Mouse (Mus musculus): Measurements from ENCODE around the gene Iyd. TPM values are rescaled to one million over a fixed set of nuclear protein-coding genes. Genes with fewer than 3 reads are reported as not detected.

The Iyd gene
- polyA plus RNA-seq, 1 experiment from 2014 or later = 0.27 TPM

DNA sequence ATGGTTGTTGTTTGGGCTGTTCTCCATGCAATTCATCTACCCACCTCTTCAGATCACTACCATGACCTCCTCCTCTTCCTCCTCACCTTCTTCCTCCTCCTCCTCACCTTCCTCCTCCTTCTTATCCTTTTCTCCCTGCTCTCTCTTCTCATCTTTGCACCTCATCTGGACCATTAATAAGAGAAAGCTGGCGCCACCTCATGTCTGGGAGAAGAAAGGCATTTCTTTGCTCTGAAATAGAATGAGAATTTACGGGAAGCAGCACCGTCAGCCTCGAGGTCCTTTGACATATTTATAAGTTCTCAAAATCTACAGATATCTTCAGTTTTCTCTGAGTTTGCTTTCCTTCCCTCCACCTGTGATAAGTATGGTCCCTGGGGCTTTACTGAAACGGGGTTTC lies 15.1 kb downstream of the Iyd start:
- H3K9ac ChIP-seq = no peak overlapping the region
- no peaks in the 10 kb centered on the region for H3K9me3 ChIP-seq
- 53% methylated on average over 5 of the region's 5 CpGs for WGBS
- no peak overlapping the region for H3K4me3 ChIP-seq
- no peak for ATAC-seq (ENCODE audit: extremely low read depth, insufficient number of reproducible peaks, low FRiP score, low TSS enrichment)
- no peaks in the 10 kb centered on the region for H3K4me1 ChIP-seq
- no peak overlapping the region for H3K27ac ChIP-seq (replicated peaks)
- no peak overlapping the region for H3K4me2 ChIP-seq
- H3K36me3 ChIP-seq = no peaks in the 10 kb centered on the region
- H3K27me3 ChIP-seq (replicated peaks) = no peaks in the 10 kb centered on the region

DNA sequence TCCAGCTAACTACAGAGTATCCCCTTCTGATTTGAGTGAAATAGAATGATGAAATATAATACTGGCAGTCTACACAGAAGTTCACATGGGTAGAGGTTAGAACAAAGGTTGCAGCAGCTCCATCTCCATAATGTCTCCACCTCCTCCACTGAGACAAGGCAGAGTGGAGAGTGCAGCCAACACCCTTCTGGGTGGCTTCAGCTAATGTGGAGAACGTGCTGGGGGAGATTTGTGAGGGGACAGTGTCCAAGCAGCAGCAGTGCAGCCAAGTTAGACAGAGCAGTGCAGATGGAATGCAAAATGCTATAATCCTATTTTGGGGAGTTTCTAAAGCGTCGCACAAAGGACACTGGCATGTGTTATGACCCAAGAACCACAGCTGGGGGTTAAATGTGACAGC lies 16.5 kb downstream of the Iyd start:
- Histone ChIP-seq H3K27me3 (replicated peaks) (no peaks in the 10 kb centered on the region), H3K4me3 (no peak overlapping the region), H3K9ac (no peak overlapping the region), H3K9me3 (no peaks in the 10 kb centered on the region), H3K36me3 (no peaks in the 10 kb centered on the region), H3K27ac (replicated peaks) (no peak overlapping the region), H3K4me1 (no peaks in the 10 kb centered on the region), H3K4me2 (no peak overlapping the region)
- ATAC-seq (ENCODE audit: extremely low read depth, insufficient number of reproducible peaks, low FRiP score, low TSS enrichment) = no peak
- WGBS = 62% methylated on average over 3 of the region's 3 CpGs

DNA sequence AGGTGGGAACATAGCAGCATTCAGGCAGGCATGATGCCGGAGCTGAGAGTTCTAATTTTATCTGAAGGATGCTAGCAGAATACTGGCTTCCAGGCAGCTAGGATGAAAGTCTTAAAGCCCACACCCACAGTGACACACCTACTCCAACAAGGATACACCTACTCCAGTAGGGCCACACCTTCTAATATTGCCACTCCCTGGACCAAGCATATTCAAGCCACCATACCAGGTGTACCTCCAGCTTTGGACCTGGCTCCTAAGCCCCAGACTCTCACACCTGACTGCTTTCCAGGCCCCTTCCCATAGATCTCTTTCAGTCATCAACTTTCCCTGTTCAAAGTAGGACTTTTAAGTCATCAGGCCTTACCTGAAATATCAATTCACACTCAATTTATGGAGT lies 19.1 kb downstream of the Iyd start:
- WGBS = 77% methylated on average over 1 of the region's 1 CpGs
- H3K9me3 ChIP-seq = no peaks in the 10 kb centered on the region
- ATAC-seq (ENCODE audit: extremely low read depth, insufficient number of reproducible peaks, low FRiP score, low TSS enrichment) = no peak
- H3K4me1 ChIP-seq = peaks cover 9% of the 10 kb centered on the region
- no peak overlapping the region for H3K4me3 ChIP-seq
- no peaks in the 10 kb centered on the region for H3K27me3 ChIP-seq (replicated peaks)
- no peak overlapping the region for H3K4me2 ChIP-seq
- no peak overlapping the region for H3K27ac ChIP-seq (replicated peaks)
- no peaks in the 10 kb centered on the region for H3K36me3 ChIP-seq
- H3K9ac ChIP-seq = no peak overlapping the region

DNA sequence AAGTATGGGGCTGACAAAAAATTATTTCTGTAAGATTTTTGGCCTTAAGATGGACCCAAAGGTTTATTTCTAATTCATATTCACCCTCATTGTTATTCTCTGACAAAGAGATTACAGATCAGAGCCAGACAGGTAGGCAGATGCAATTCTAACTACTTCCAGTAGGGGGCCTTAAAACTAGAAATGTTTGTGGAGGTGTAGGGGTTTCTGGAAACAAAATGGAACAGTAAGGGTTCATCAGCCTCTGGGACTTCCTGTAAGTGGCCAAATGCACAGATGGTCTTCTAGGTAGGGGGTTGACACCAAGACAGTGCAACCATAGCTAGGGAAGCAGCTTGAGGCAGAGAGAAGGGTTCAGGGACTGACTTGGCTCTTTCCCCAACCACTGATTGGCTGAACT lies 22.1 kb downstream of the Iyd start:
- Histone ChIP-seq H3K36me3 (no peaks in the 10 kb centered on the region), H3K27me3 (replicated peaks) (no peaks in the 10 kb centered on the region), H3K4me1 (peaks cover 12% of the 10 kb centered on the region), H3K9me3 (no peaks in the 10 kb centered on the region), H3K4me2 (no peak overlapping the region), H3K9ac (no peak overlapping the region), H3K4me3 (no peak overlapping the region), H3K27ac (replicated peaks) (no peak overlapping the region)
- no peak for ATAC-seq (ENCODE audit: extremely low read depth, insufficient number of reproducible peaks, low FRiP score, low TSS enrichment)

DNA sequence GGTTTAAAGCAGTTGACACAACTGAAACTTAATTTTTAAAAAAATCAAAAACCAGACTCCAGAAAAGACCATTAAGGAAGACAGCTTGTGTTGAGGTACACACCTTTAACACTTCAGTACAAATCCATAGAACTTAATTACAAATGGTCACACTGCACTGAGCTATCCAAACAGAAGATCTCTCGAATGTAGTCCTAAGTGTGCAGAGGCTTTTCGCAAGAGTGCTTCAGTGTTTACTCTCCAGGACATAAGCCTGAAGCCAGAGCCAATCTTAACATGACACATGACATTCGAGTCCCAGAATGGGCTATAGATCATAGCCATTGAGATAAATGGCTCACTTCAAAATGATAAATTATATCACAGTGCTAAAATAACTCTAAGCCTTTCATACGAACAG lies 25.1 kb downstream of the Iyd start:
- Histone ChIP-seq H3K4me3 (no peak overlapping the region), H3K4me2 (no peak overlapping the region), H3K36me3 (no peaks in the 10 kb centered on the region), H3K9me3 (no peaks in the 10 kb centered on the region), H3K27me3 (replicated peaks) (no peaks in the 10 kb centered on the region), H3K4me1 (peaks cover 12% of the 10 kb centered on the region), H3K9ac (no peak overlapping the region), H3K27ac (replicated peaks) (no peak overlapping the region)
- no peak for ATAC-seq (ENCODE audit: extremely low read depth, insufficient number of reproducible peaks, low FRiP score, low TSS enrichment)
- 57% methylated on average over 4 of the region's 4 CpGs for WGBS

DNA sequence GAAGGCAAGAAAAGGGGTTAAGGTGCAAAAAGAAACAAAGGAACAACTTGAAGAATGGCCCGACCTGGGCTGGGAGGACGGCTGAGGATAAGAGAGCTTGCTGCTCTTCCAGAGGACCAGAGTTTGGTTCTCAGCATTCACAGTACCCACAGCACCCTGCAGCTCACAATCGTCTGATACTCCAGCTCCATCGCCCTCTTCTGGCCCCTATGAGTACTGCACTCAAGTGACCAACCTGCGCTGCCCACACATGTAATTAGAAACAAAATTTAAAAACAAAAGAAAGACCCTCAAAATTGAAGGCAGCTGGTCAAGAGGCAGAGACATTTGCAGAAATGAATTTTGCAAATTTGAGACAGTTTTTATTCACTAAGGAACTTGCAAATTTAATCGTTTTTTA lies 27.8 kb downstream of the Iyd start:
- ATAC-seq (ENCODE audit: extremely low read depth, insufficient number of reproducible peaks, low FRiP score, low TSS enrichment) = no peak
- H3K36me3 ChIP-seq = no peaks in the 10 kb centered on the region
- 66% methylated on average over 6 of the region's 6 CpGs for WGBS

DNA sequence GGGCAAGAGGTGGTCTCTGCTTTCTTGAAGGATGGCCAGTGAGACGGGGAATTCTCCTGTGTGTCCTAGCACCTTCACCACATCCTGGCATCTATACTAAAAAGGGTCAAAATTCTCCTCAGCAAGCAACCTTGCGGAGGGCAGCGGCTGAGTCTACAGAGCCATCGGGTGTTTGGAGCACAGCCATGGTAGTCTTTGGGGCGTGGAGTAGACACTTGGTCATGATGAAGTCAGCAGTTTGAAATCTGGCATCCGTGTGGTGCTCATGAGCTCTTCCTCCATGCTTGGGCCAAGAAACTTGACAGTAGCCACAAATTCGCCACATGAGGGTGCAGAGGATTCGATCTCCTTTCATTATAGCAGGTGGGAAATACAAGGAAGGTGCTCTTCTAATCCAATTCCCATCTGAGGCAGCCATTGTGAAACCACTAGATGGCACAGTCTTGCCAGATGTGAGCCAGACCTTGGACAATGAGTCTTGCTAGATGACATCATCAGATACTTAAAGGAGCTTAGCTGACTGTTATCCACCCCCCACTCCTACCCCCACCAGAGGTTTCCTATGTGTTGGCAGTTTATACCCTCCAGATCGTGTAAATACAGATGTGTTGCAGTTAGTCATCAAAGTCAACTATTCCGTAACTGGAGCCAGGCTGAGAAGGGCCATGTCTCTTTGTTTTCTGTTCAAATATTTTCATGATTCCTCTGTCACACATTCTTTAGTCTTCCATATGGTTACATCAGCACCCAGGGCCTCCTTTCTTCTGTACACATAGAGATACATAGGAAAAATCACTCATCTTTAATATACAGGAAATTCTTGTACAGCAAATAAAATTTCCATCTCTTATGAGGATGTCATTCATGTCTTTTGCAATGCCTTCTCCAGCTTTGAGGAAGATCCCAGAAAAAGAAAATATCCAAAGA lies 32.9 kb downstream of the Iyd start:
- Histone ChIP-seq H3K27ac (replicated peaks) (no peak overlapping the region), H3K4me1 (no peaks in the 10 kb centered on the region), H3K4me3 (no peak overlapping the region), H3K36me3 (no peaks in the 10 kb centered on the region), H3K9me3 (no peaks in the 10 kb centered on the region), H3K9ac (no peak overlapping the region), H3K27me3 (replicated peaks) (no peaks in the 10 kb centered on the region), H3K4me2 (no peak overlapping the region)
- peak; percentile 31; the same call in 1 of the 2 replicates for ATAC-seq (ENCODE audit: extremely low read depth, insufficient number of reproducible peaks, low FRiP score, low TSS enrichment)
- WGBS = 55% methylated on average over 10 of the region's 10 CpGs

More for the DNA sequence above, 27.8 kb downstream of the Iyd start:
- H3K27me3 ChIP-seq (replicated peaks) = no peaks in the 10 kb centered on the region
- H3K9me3 ChIP-seq = no peaks in the 10 kb centered on the region
- H3K4me2 ChIP-seq = no peak overlapping the region
- peaks cover 12% of the 10 kb centered on the region for H3K4me1 ChIP-seq
- H3K27ac ChIP-seq (replicated peaks) = no peak overlapping the region
- no peak overlapping the region for H3K9ac ChIP-seq
- no peak overlapping the region for H3K4me3 ChIP-seq

DNA sequence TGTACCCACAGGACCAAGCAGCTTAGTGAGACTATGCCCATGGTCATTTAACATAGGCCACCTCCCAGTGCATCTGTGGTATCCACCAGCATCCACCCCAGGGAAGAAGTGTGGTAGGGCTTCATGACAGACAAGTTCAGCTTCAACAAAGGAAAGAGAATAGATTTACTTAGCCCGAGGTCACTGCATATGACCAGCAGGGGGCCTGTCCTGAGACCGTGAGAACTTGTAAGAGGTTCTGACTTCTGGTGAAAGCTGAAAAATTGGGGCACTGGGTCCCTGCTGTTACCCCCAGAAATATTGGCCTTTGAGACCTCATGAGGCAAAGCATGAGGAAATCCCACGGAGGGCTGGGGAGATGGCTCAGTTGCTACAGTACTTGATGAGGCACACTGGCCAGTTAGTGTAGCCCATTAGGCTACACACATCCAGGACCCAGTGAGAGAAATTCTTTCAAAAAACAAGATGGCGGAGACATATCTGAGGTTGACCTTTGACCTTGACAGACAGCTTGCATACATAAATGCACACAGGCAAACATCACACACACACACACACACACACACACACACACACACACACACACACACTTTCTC lies 34.0 kb downstream of the Iyd start:
- no peaks in the 10 kb centered on the region for H3K4me1 ChIP-seq
- H3K27me3 ChIP-seq (replicated peaks) = no peaks in the 10 kb centered on the region
- WGBS = 78% methylated on average over 4 of the region's 4 CpGs
- ATAC-seq (ENCODE audit: extremely low read depth, insufficient number of reproducible peaks, low FRiP score, low TSS enrichment) = no peak
- H3K4me3 ChIP-seq = no peak overlapping the region
- H3K9me3 ChIP-seq = no peaks in the 10 kb centered on the region
- H3K9ac ChIP-seq = no peak overlapping the region
- no peaks in the 10 kb centered on the region for H3K36me3 ChIP-seq
- H3K27ac ChIP-seq (replicated peaks) = no peak overlapping the region
- no peak overlapping the region for H3K4me2 ChIP-seq

DNA sequence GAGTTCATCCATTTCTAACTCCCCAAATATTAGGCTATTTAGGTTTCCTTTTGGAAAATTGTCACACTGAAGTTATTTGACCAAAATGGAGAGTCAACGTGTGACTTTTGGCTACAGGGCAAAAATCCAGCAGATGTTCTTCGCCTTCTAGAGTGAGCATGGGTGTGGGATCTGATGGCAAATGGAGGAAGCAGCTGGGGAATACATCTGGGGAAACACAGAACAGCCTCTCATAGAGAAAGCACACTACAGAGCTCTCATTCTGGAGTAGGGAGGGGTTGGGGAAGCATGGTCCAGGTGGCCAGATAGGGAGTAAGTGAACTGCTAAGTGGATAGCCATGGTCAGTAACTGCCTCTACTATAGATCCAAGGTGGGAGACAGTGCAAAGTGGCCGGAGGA lies 50.6 kb downstream of the Iyd start:
- no peaks in the 10 kb centered on the region for H3K36me3 ChIP-seq
- H3K9me3 ChIP-seq = no peaks in the 10 kb centered on the region
- no peak overlapping the region for H3K27ac ChIP-seq (replicated peaks)
- H3K4me1 ChIP-seq = no peaks in the 10 kb centered on the region; the same call in 1 of the 2 replicates
- no peak overlapping the region for H3K9ac ChIP-seq
- no peak for ATAC-seq (ENCODE audit: extremely low read depth, insufficient number of reproducible peaks, low FRiP score, low TSS enrichment)
- no peaks in the 10 kb centered on the region for H3K27me3 ChIP-seq (replicated peaks)
- H3K4me3 ChIP-seq = no peak overlapping the region
- 71% methylated on average over 3 of the region's 3 CpGs for WGBS
- H3K4me2 ChIP-seq = no peak overlapping the region

DNA sequence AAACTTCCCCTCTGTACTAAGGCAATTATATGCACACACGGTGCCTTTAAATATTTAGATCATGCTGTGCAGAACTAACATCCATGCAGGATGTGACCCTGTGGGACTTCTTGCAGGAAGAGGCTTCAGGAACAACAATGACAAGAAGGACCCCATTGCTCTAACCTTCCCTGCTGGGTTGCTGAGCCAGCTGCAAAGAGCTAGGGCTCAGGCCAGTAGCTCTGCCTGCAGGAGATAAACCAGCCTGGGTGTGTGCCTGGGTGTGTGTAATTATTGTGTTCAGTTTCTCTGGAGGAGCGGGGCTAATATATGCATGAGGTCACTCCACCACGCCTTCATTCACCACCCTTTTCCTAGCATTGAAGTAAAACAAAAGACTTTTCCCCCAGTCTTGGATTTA lies 51.8 kb downstream of the Iyd start:
- H3K9me3 ChIP-seq = no peaks in the 10 kb centered on the region
- no peaks in the 10 kb centered on the region; the same call in 1 of the 2 replicates for H3K4me1 ChIP-seq
- H3K36me3 ChIP-seq = no peaks in the 10 kb centered on the region
- H3K9ac ChIP-seq = no peak overlapping the region
- WGBS = 52% methylated on average over 3 of the region's 3 CpGs
- H3K4me2 ChIP-seq = no peak overlapping the region
- no peak overlapping the region for H3K4me3 ChIP-seq
- H3K27ac ChIP-seq (replicated peaks) = peak overlapping the region; percentile 41; the same call in 1 of the 2 replicates
- H3K27me3 ChIP-seq (replicated peaks) = no peaks in the 10 kb centered on the region
- no peak for ATAC-seq (ENCODE audit: extremely low read depth, insufficient number of reproducible peaks, low FRiP score, low TSS enrichment)

DNA sequence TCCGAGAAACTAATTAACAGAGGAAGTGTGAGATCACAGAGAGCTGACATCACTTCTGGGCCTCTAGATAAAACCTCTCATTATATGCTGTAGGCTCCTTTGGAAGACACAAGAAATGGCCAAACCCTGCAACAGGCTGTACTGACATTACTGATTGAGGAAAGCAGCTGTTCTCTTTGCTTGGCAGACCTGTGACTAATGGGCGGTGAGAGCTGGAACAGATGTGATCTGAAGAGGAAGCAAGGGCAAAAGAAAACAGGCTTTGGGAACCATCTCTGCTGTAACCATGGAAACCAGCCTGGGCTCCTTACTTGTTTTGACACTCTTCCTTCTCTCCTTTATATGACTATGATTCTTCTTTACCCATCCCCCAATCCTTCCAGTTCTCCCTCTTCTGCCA lies 56.7 kb downstream of the Iyd start:
- Histone ChIP-seq H3K27me3 (replicated peaks) (no peaks in the 10 kb centered on the region), H3K4me3 (no peak overlapping the region), H3K4me1 (no peaks in the 10 kb centered on the region), H3K9me3 (no peaks in the 10 kb centered on the region), H3K36me3 (no peaks in the 10 kb centered on the region), H3K4me2 (no peak overlapping the region), H3K27ac (replicated peaks) (no peak overlapping the region), H3K9ac (no peak overlapping the region)
- ATAC-seq (ENCODE audit: extremely low read depth, insufficient number of reproducible peaks, low FRiP score, low TSS enrichment) = no peak
- 45% methylated on average over 2 of the region's 2 CpGs for WGBS

DNA sequence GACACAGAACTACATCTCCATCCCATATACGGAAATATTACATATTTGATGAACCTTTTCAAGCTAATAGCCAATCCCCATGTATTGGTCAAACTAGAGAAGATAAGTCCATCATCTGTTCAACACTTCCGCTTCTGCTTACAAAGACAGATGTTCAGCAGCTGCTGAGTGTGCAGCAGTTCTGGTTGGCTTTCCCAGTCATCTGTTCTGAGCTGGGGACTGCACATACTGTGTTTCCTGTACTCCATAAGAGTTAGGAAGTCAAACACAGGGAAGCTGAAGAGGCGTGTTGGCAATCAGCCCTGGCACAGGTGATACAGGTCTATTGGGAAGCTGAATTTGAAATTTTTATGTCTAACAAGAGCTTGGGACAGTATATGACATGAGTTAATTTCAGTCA lies 57.7 kb downstream of the Iyd start:
- H3K9me3 ChIP-seq = no peaks in the 10 kb centered on the region
- H3K4me3 ChIP-seq = no peak overlapping the region
- no peaks in the 10 kb centered on the region for H3K27me3 ChIP-seq (replicated peaks)
- ATAC-seq (ENCODE audit: extremely low read depth, insufficient number of reproducible peaks, low FRiP score, low TSS enrichment) = no peak
- no peak overlapping the region for H3K9ac ChIP-seq
- 78% methylated on average over 3 of the region's 3 CpGs for WGBS
- no peak overlapping the region for H3K27ac ChIP-seq (replicated peaks)
- H3K36me3 ChIP-seq = no peaks in the 10 kb centered on the region
- no peak overlapping the region for H3K4me2 ChIP-seq
- H3K4me1 ChIP-seq = no peaks in the 10 kb centered on the region

Measured in heart, embryonic 13.5 days (tissue).